Mouse (Mus musculus): ENCODE results near the gene Rtn4ip1.
"Not testable (repeated sequence)": the region's sequence is repeated elsewhere in the genome, so short reads cannot be mapped to it uniquely, and the experiment has no call there.

Gene Rtn4ip1

GRCm38 (mm10) chr10:43939136-43939662, 37.6 kb downstream of the Rtn4ip1 start:
- DNase-seq, result peak in 1 of 2 experiments; percentile 22

GRCm38 (mm10) chr10:43943736-43944135, 42.1 kb downstream of the Rtn4ip1 start:
- DNase-seq, result peak; percentile 21 to 38

- DNase-seq, result no peak
These were observed 43.8 kb downstream of the Rtn4ip1 start for GRCm38 (mm10) chr10:43945435-43945834.

GRCm38 (mm10) chr10:43953942-43954341, 52.3 kb downstream of the Rtn4ip1 start:
- peak; percentile 44 to 74 for DNase-seq

DNA sequence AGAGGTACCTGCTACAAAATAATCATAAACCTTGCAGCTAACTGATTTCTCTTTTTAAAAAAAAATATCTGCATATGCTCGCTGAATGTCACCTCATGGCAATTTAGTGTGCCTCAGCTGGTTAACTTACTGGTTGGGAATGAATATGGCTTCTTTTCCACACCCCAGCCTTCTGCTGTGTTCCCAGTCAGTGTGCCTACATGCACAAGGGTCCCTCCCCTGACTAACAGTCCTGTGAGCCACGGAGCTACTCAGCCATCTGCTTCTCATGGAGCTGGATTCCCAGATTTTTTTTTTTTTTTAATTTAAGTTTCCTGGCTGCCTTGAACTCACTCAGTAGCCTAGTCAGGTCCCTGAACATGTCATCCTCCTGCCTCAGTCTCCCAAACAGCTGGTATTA, 63.3 kb downstream of the Rtn4ip1 start:
- DNase-seq, result no peak

- no peak for DNase-seq
These were observed 71.6 kb downstream of the Rtn4ip1 start for GRCm38 (mm10) chr10:43973244-43973643.

GRCm38 (mm10) chr10:43977353-43977752, 75.7 kb downstream of the Rtn4ip1 start:
- DNase-seq, result peak; percentile 74 to 76

DNA sequence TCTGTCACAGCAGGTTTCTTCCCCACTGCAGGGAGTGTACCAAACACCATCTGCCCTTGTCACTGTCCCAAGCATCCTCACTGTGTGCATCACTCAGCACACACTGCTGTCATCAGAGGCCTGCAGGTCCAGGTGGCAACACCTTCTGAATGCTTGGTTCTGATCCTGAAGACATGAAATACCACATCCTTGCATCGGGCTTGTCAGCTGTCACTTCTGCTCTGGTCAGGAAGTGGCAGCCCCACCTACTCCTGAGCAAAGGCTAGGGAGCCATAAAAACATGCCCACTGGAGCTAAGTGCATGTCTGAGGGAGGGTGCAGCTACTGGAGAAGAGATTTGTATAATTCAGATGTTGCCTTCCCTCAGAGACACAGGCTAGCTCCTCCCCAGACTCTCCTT, 78.5 kb downstream of the Rtn4ip1 start:
- DNase-seq, result no peak

GRCm38 (mm10) chr10:43980742-43981141, 79.1 kb downstream of the Rtn4ip1 start:
- DNase-seq, result not testable (repeated sequence)

DNA sequence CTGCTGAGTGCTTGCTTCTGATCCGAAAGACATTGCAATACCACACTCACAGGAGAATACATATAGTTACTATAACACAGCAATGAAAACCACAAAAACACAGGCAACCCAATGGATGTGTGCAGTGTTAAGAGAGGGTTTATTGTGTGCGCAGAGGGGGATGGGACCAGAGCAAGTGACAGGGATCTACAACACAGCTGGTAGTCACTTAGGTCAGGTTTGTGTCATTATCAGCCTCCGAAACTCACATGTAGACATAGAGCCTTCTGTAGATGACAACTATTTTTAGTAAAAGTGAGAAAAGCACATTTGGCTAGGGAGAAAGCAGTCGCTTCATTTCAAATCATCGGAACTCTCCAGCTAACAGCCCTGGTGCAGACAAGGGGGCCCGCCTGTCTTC, 80.9 kb downstream of the Rtn4ip1 start:
- no peak for DNase-seq

GRCm38 (mm10) chr10:43983241-43983640, 81.6 kb downstream of the Rtn4ip1 start:
- DNase-seq, result peak; percentile 57 to 62

- DNase-seq, result no peak
These were observed 82.3 kb downstream of the Rtn4ip1 start for GRCm38 (mm10) chr10:43983866-43984265.

DNA sequence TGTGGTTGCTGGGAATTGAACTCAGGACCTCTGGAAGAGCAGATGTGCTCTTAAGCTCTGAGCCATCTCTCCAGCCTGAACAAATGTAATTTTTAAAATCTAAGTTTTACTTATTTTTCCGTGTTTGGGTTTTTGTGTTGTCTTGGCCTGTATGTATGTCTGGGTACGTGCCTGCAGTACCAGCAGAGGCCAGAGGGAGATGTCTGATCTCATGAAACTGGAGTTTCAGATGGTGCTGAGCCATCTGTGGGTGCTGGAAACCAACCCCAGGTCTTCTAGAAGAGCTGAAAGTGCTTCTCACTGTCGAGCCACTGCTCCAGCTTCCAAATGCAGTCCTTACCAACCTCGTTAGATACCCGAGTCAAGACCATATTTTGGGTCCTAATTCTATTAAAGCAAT, 89.7 kb downstream of the Rtn4ip1 start:
- no peak for DNase-seq

- no peak for DNase-seq
These were observed 90.9 kb downstream of the Rtn4ip1 start for GRCm38 (mm10) chr10:43992506-43992905.

GRCm38 (mm10) chr10:43993198-43993597, 91.6 kb downstream of the Rtn4ip1 start:
- DNase-seq, result no peak

DNA sequence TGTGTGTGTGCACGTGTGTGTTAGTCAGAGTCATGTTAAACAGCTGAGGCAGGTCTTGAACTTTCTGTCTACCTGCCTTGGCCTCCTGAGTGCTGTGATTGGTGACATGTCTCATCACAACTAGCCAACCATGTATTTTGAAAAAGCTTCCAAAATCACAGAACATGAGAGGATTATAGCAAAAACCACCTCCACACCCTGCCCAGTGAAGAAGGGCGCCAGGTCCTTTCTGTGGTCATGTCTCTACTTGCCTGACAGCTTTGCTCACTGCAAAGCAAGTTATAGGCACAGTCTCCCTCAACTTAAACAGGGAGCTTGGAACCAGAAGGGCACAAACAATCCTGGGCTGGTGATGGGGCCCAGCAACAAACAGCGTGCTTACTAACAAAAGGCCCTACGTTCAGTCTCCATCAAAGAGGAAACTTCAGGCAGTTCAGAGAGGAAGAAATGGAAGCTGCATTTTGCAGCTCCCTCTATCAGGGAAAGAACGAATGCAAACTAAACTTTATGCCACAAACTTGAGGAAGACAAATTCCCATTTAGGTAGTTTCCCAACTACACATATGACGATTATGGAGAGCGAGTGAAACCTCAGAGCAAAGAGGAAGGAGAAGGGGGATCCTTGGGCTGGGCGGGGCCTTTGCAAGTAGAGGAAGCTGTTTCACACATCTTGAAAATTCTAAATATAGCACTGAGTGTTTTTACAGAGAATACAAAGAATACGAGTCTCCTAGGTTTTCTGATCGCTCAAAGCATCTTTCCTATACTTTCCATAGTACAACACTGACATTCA, 94.4 kb downstream of the Rtn4ip1 start:
- no peak for DNase-seq

- DNase-seq, result no peak
These were observed 95.7 kb downstream of the Rtn4ip1 start for GRCm38 (mm10) chr10:43997276-43997675.

- DNase-seq, result no peak
These were observed 96.4 kb downstream of the Rtn4ip1 start for GRCm38 (mm10) chr10:43998023-43998422.

- no peak for DNase-seq
These were observed 97.0 kb downstream of the Rtn4ip1 start for GRCm38 (mm10) chr10:43998503-43999082.

GRCm38 (mm10) chr10:44000156-44000865, 98.7 kb downstream of the Rtn4ip1 start:
- DNase-seq, result no peak

- peak; percentile 48 to 70 for DNase-seq
These were observed 100.7 kb downstream of the Rtn4ip1 start for GRCm38 (mm10) chr10:44002004-44002940.

- DNase-seq, result peak in 1 of 2 experiments; percentile 13
These were observed 101.5 kb downstream of the Rtn4ip1 start for GRCm38 (mm10) chr10:44002995-44003524.

All from kidney, postnatal 36 days (tissue).